26 mouse cellular contexts compared by ENCODE assay signal in the genomic region with DNA sequence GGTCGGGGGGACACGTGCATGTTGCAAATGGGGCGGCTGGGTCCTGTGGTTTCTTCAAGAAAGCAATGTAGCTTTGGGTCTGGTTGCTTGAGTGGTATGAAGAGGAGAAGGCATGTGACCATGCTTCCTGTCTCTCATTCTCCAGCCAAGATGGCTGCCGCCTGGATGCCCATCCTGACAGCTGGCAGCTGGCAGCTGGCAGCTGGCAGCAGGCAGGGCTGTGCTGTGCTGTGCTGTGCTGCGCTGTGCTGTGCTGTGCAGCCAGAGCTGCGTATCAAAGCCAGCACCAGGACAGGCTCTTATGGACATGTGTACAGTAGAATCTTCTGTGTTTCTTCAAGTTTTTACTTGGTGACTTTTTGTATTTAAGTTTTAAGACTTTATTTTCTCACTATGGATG. TPM values are rescaled to one million over a fixed set of nuclear protein-coding genes. Genes with fewer than 3 reads are reported as not detected.
A peak's percentile ranks its signal among the peaks of the same experiment; 100 is the strongest.
DNase-seq lines count a peak whose midpoint lies in the region; ATAC-seq and TF ChIP-seq lines count a peak whose summit lies in the region.
"Had no signal": no experiment of that assay in that cellular context is flagged by ENCODE, and none has a peak within 500 bp of the region (broad histone marks: within the 10 kb centered on the region; RNA-seq: fewer than 3 reads in every experiment).

No protein-coding gene starts in this region.

- no peak overlapping the region for H3ac ChIP-seq in myocyte (ENCODE audit: control insufficient read depth, insufficient read length)

- no peak overlapping the region for H3K9ac ChIP-seq in hindbrain, embryonic 14.5 days
- no peak overlapping the region for H3K9ac ChIP-seq in hindbrain, embryonic 16.5 days (ENCODE audit: low read depth, low read length)
- no peak overlapping the region for H3K9ac ChIP-seq in hindbrain, postnatal 0 days (replicated peaks; ENCODE audit: low read length)
- no peak overlapping the region for H3K9ac ChIP-seq in hindbrain, embryonic 13.5 days
- H3K9ac ChIP-seq: embryonic facial prominence, embryonic 13.5 days; embryonic facial prominence, embryonic 15.5 days; forebrain, embryonic 12.5 days had no signal

- no peak for TF ChIP-seq CTCF in hindbrain, postnatal 0 days (IDR thresholded peaks at IDR 0.05; ENCODE audit: low read depth)

- DNase-seq in heart, adult 11 months: peak; percentile 86
- DNase-seq in heart, postnatal 14 days: no peak
- DNase-seq in hindbrain, embryonic 14.5 days (ENCODE audit: low spot score): no peak
- DNase-seq in hindbrain, postnatal 0 days (ENCODE audit: low spot score): peak; percentile 48
- DNase-seq in ovary, postnatal 10 days (ENCODE audit: low spot score): no peak
- DNase-seq: adrenal gland, adult 2 months; adrenal gland, postnatal 10 days; adrenal gland, postnatal 25 days; cerebellum, adult 11 months; cerebellum, adult 18-20 months; cerebellum, adult 8-10 months; cerebellum, adult 9-11 months; cerebellum, postnatal 14 days; cerebellum, postnatal 36 days; embryo, embryonic 11 days had no signal

- H3K4me2 ChIP-seq in hindbrain, embryonic 14.5 days (replicated peaks): no peak overlapping the region
- no peak overlapping the region for H3K4me2 ChIP-seq in hindbrain, embryonic 16.5 days (ENCODE audit: low read length)
- H3K4me2 ChIP-seq in hindbrain, postnatal 0 days (ENCODE audit: low read depth, low read length): no peak overlapping the region
- H3K4me2 ChIP-seq in hindbrain, embryonic 13.5 days: no peak overlapping the region
- H3K4me2 ChIP-seq in myocyte (ENCODE audit: low read depth): no peak overlapping the region
- H3K4me2 ChIP-seq: embryonic facial prominence, embryonic 13.5 days; embryonic facial prominence, embryonic 15.5 days; forebrain, embryonic 12.5 days had no signal

- peaks cover 7% of the 10 kb centered on the region; the same call in 1 of the 2 replicates for H3K4me1 ChIP-seq in hindbrain, embryonic 14.5 days (replicated peaks; ENCODE audit: control insufficient read depth, insufficient read depth, low read length)
- H3K4me1 ChIP-seq in hindbrain, embryonic 16.5 days (ENCODE audit: control insufficient read depth, insufficient read depth, low read depth, low read length): peaks cover 7% of the 10 kb centered on the region
- peaks cover 16% of the 10 kb centered on the region for H3K4me1 ChIP-seq in hindbrain, postnatal 0 days (ENCODE audit: insufficient read depth, low read length)
- H3K4me1 ChIP-seq in hindbrain, embryonic 13.5 days (replicated peaks): peaks cover 31% of the 10 kb centered on the region

- ATAC-seq in hindbrain, embryonic 14.5 days (ENCODE audit: low FRiP score): peak; percentile 56; the same call in 1 of the 2 replicates
- no peak for ATAC-seq in hindbrain, embryonic 16.5 days
- no peak for ATAC-seq in hindbrain, postnatal 0 days
- no peak for ATAC-seq in hindbrain, embryonic 13.5 days (ENCODE audit: low FRiP score)
- ATAC-seq: forebrain, embryonic 16.5 days had no signal

- no peaks in the 10 kb centered on the region for H3K27me3 ChIP-seq in hindbrain, embryonic 14.5 days (ENCODE audit: control insufficient read depth, insufficient read depth, low read length)
- H3K27me3 ChIP-seq in hindbrain, embryonic 16.5 days (replicated peaks; ENCODE audit: control insufficient read depth, insufficient read depth, low read length): no peaks in the 10 kb centered on the region
- no peaks in the 10 kb centered on the region for H3K27me3 ChIP-seq in hindbrain, postnatal 0 days (ENCODE audit: insufficient read depth, low read length)
- no peaks in the 10 kb centered on the region for H3K27me3 ChIP-seq in hindbrain, embryonic 13.5 days
- H3K27me3 ChIP-seq in myocyte (ENCODE audit: control insufficient read depth, insufficient read depth, insufficient read length): no peaks in the 10 kb centered on the region
- H3K27me3 ChIP-seq: embryonic facial prominence, embryonic 13.5 days; embryonic facial prominence, embryonic 15.5 days; forebrain, embryonic 12.5 days had no signal

- H3K4me3 ChIP-seq in hindbrain, embryonic 14.5 days (replicated peaks; ENCODE audit: low read length): no peak overlapping the region
- H3K4me3 ChIP-seq in hindbrain, embryonic 16.5 days (ENCODE audit: low read length): no peak overlapping the region
- no peak overlapping the region for H3K4me3 ChIP-seq in hindbrain, postnatal 0 days (ENCODE audit: low read length)
- no peak overlapping the region for H3K4me3 ChIP-seq in hindbrain, embryonic 13.5 days
- H3K4me3 ChIP-seq in myocyte: no peak overlapping the region
- H3K4me3 ChIP-seq: embryonic facial prominence, embryonic 13.5 days; embryonic facial prominence, embryonic 15.5 days; erythroblast, embryonic 14.5 days; forebrain, embryonic 10.5 days; forebrain, embryonic 12.5 days had no signal

- H3K9me3 ChIP-seq in hindbrain, embryonic 14.5 days (ENCODE audit: control insufficient read depth, low read length): no peaks in the 10 kb centered on the region
- H3K9me3 ChIP-seq in hindbrain, embryonic 16.5 days (ENCODE audit: control insufficient read depth, low read length): no peaks in the 10 kb centered on the region; the same call in 1 of the 2 replicates
- no peaks in the 10 kb centered on the region for H3K9me3 ChIP-seq in hindbrain, postnatal 0 days (ENCODE audit: low read length)
- H3K9me3 ChIP-seq in hindbrain, embryonic 13.5 days: no peaks in the 10 kb centered on the region
- H3K9me3 ChIP-seq: embryonic facial prominence, embryonic 15.5 days; forebrain, embryonic 10.5 days; forebrain, embryonic 12.5 days had no signal

- H3K36me3 ChIP-seq in hindbrain, embryonic 14.5 days (replicated peaks; ENCODE audit: control insufficient read depth, insufficient read depth): no peaks in the 10 kb centered on the region; the same call in 1 of the 2 replicates
- no peaks in the 10 kb centered on the region for H3K36me3 ChIP-seq in hindbrain, embryonic 16.5 days (ENCODE audit: control insufficient read depth, insufficient read depth, low read length)
- no peaks in the 10 kb centered on the region for H3K36me3 ChIP-seq in hindbrain, postnatal 0 days (ENCODE audit: insufficient read depth, low read length)
- peaks cover 15% of the 10 kb centered on the region for H3K36me3 ChIP-seq in hindbrain, embryonic 13.5 days
- H3K36me3 ChIP-seq in myocyte (ENCODE audit: control insufficient read depth, insufficient read depth): peaks cover 9% of the 10 kb centered on the region

- 82% methylated on average over 6 of the region's 6 CpGs for WGBS in hindbrain, embryonic 14.5 days
- WGBS in hindbrain, embryonic 16.5 days: 74% methylated on average over 6 of the region's 6 CpGs
- 75% methylated on average over 6 of the region's 6 CpGs for whole genome bisulfite sequencing in hindbrain, postnatal 0 days
- WGBS in hindbrain, embryonic 13.5 days: 78% methylated on average over 6 of the region's 6 CpGs

- intact Hi-C loops in heart, postnatal 14 days (cut with DNase I): no loop called here

- peaks cover 21% of the 10 kb centered on the region for H3K79me2 ChIP-seq in myocyte (ENCODE audit: control insufficient read depth, insufficient read depth)

- no peak overlapping the region for H3K27ac ChIP-seq in hindbrain, embryonic 14.5 days
- no peak overlapping the region for H3K27ac ChIP-seq in hindbrain, embryonic 16.5 days (ENCODE audit: low read depth, low read length)
- no peak overlapping the region for H3K27ac ChIP-seq in hindbrain, postnatal 0 days
- H3K27ac ChIP-seq in hindbrain, embryonic 13.5 days: no peak overlapping the region
- H3K27ac ChIP-seq: embryonic facial prominence, embryonic 13.5 days; embryonic facial prominence, embryonic 15.5 days; forebrain, embryonic 10.5 days; forebrain, embryonic 12.5 days had no signal

- TF ChIP-seq POLR2A in myocyte (IDR thresholded peaks at IDR 0.05; ENCODE audit: insufficient read length, low read depth): no peak

TF ChIP-seq in myocyte, 11 proteins besides CTCF, POLR2A, EP300 and RAD21:
- peak; percentile 7 for TF ChIP-seq USF1 (IDR thresholded peaks at IDR 0.05; ENCODE audit: low read depth)
- no peak for TF ChIP-seq E2F4 (IDR thresholded peaks at IDR 0.05; ENCODE audit: insufficient read depth)
- TF ChIP-seq MYOG (IDR thresholded peaks at IDR 0.05; ENCODE audit: control insufficient read depth in 1 of 3, insufficient read depth in 1 of 3, insufficient read length in 2 of 3, low read depth in 2 of 3): peak in 2 of 3 experiments; percentile 69 to 80
- no peak for TF ChIP-seq TCF12 (IDR thresholded peaks at IDR 0.05; ENCODE audit: insufficient read depth, poor library complexity, severe bottlenecking)
- TF ChIP-seq TCF3 (IDR thresholded peaks at IDR 0.05; ENCODE audit: insufficient read length, low read depth): peak; percentile 75
- TF ChIP-seq MYOD1 (IDR thresholded peaks at IDR 0.05; ENCODE audit: control insufficient read depth in 1 of 3, insufficient read length in 2 of 3, low read depth in 2 of 3): peak in 2 of 3 experiments; percentile 67 to 73

RNA-seq across cellular contexts. Expression of gene Ackr3, which starts 11.1 kb away (rescaled TPM):
- total RNA-seq in heart, postnatal 14 days (2021): 10 to 100 TPM; 53.0 to 62.6 TPM
- 10.3 and 11.1 TPM in 2 replicates for polyA plus RNA-seq in hindbrain, embryonic 14.5 days (2014; fragmentation: Nextera tagmentation; extraction: Ambion mirVana)
- polyA plus RNA-seq in hindbrain, embryonic 16.5 days (2015; fragmentation: Nextera tagmentation; extraction: Ambion mirVana): 10.8 and 11.5 TPM in 2 replicates
- 7.2 and 13.1 TPM in 2 replicates for total RNA-seq in hindbrain, postnatal 0 days (2014; rRNA removed)
- polyA plus RNA-seq in hindbrain, postnatal 0 days (2015; fragmentation: Nextera tagmentation; extraction: Ambion mirVana): 7.4 and 7.8 TPM in 2 replicates
- polyA plus RNA-seq in hindbrain, embryonic 13.5 days (2015; fragmentation: Nextera tagmentation; extraction: Ambion mirVana): 13.1 and 13.9 TPM in 2 replicates
- polyA plus RNA-seq in myocyte (2012; fragmentation: generic; extraction: Trizol): 10.8 TPM
- total RNA-seq: common myeloid progenitor, adult 5-6 weeks; MEL had no signal
- polyA plus RNA-seq: erythroblast, embryonic 14.5 days had no signal

Comparison
In these comparisons a context has a peak if more than half of its experiments do, and no peak if none do; other contexts are left out.
1. DNase-seq: peak in heart, adult 11 months (single experiment) and hindbrain, postnatal 0 days (single experiment); none in heart, postnatal 14 days (0 of 2), hindbrain, embryonic 14.5 days (single experiment) and ovary, postnatal 10 days (single experiment).